ENCODE assay signal across 25 mouse cellular contexts in genomic region chr2:174203412-174203811, GRCm38 (mm10).
DNase-seq lines count a peak whose midpoint lies in the region; ATAC-seq and TF ChIP-seq lines count a peak whose summit lies in the region.
"Had no signal": no experiment of that assay in that cellular context is flagged by ENCODE, and none has a peak within 500 bp of the region (broad histone marks: within the 10 kb centered on the region; RNA-seq: fewer than 3 reads in every experiment).

No protein-coding gene starts in this region.

- no peak for TF ChIP-seq EP300 in lung, postnatal 0 days (IDR thresholded peaks at IDR 0.05)

- no peak overlapping the region for H3K4me2 ChIP-seq in lung, embryonic 14.5 days
- no peak overlapping the region for H3K4me2 ChIP-seq in lung, postnatal 0 days (replicated peaks; ENCODE audit: low read depth, low read length)
- H3K4me2 ChIP-seq: embryonic facial prominence, embryonic 12.5 days; forebrain, embryonic 12.5 days; heart, embryonic 13.5 days; hindbrain, embryonic 12.5 days; limb, embryonic 13.5 days; liver, embryonic 12.5 days; midbrain, embryonic 13.5 days; neural tube, embryonic 12.5 days had no signal

- no peaks in the 10 kb centered on the region for H3K9me3 ChIP-seq in lung, embryonic 14.5 days (ENCODE audit: low read depth, low read length)
- no peaks in the 10 kb centered on the region for H3K9me3 ChIP-seq in lung, postnatal 0 days (ENCODE audit: low read length)
- H3K9me3 ChIP-seq: embryonic facial prominence, embryonic 12.5 days; forebrain, embryonic 12.5 days; heart, embryonic 13.5 days; hindbrain, embryonic 12.5 days; limb, embryonic 13.5 days; liver, embryonic 12.5 days; midbrain, embryonic 13.5 days; neural tube, embryonic 12.5 days had no signal

- H3K36me3 ChIP-seq in lung, embryonic 14.5 days (ENCODE audit: insufficient read depth) = no peaks in the 10 kb centered on the region
- no peaks in the 10 kb centered on the region for H3K36me3 ChIP-seq in lung, postnatal 0 days (ENCODE audit: insufficient read depth, low read length)
- H3K36me3 ChIP-seq: embryonic facial prominence, embryonic 12.5 days; forebrain, embryonic 12.5 days; heart, embryonic 13.5 days; hindbrain, embryonic 12.5 days; limb, embryonic 13.5 days; liver, embryonic 12.5 days; midbrain, embryonic 13.5 days; neural tube, embryonic 12.5 days had no signal

- H3K27ac ChIP-seq in lung, embryonic 14.5 days (ENCODE audit: low read depth) = no peak overlapping the region
- no peak overlapping the region for H3K27ac ChIP-seq in lung, postnatal 0 days (ENCODE audit: low read length)
- H3K27ac ChIP-seq: embryonic facial prominence, embryonic 12.5 days; forebrain, embryonic 12.5 days; gastrocnemius, adult 2 months; heart, embryonic 13.5 days; hindbrain, embryonic 12.5 days; limb, embryonic 13.5 days; liver, embryonic 12.5 days; midbrain, embryonic 13.5 days; neural tube, embryonic 12.5 days had no signal

- H3K4me1 ChIP-seq in lung, embryonic 14.5 days (ENCODE audit: insufficient read depth) = no peaks in the 10 kb centered on the region
- no peaks in the 10 kb centered on the region for H3K4me1 ChIP-seq in lung, postnatal 0 days (ENCODE audit: insufficient read depth, low read depth, low read length)
- H3K4me1 ChIP-seq: forebrain, embryonic 12.5 days; hindbrain, embryonic 12.5 days; liver, embryonic 12.5 days; midbrain, embryonic 13.5 days; neural tube, embryonic 12.5 days had no signal

- no peak overlapping the region for H3K4me3 ChIP-seq in lung, embryonic 14.5 days (ENCODE audit: low read depth, low read length)
- H3K4me3 ChIP-seq in lung, postnatal 0 days (ENCODE audit: low read depth, low read length) = no peak overlapping the region
- H3K4me3 ChIP-seq: embryonic facial prominence, embryonic 12.5 days; erythroblast, embryonic 14.5 days; forebrain, embryonic 12.5 days; gastrocnemius, adult 2 months; heart, embryonic 13.5 days; hindbrain, embryonic 12.5 days; limb, embryonic 13.5 days; liver, embryonic 12.5 days; midbrain, embryonic 13.5 days; neural tube, embryonic 12.5 days had no signal

- H3K9ac ChIP-seq in lung, embryonic 14.5 days = no peak overlapping the region
- H3K9ac ChIP-seq in lung, postnatal 0 days (replicated peaks; ENCODE audit: low read depth) = no peak overlapping the region
- H3K9ac ChIP-seq: embryonic facial prominence, embryonic 12.5 days; forebrain, embryonic 12.5 days; heart, embryonic 13.5 days; hindbrain, embryonic 12.5 days; limb, embryonic 13.5 days; liver, embryonic 12.5 days; midbrain, embryonic 13.5 days; neural tube, embryonic 12.5 days had no signal

- intact Hi-C loops in heart, postnatal 10 days (cut with DNase I) = no loop called here
- intact Hi-C loops in heart, postnatal 36 days (cut with DNase I) = no loop called here

- no peaks in the 10 kb centered on the region for H3K27me3 ChIP-seq in lung, embryonic 14.5 days (ENCODE audit: insufficient read depth, low read length)
- H3K27me3 ChIP-seq in lung, postnatal 0 days (replicated peaks; ENCODE audit: insufficient read depth, low read length) = no peaks in the 10 kb centered on the region
- H3K27me3 ChIP-seq: embryonic facial prominence, embryonic 12.5 days; forebrain, embryonic 12.5 days; heart, embryonic 13.5 days; hindbrain, embryonic 12.5 days; limb, embryonic 13.5 days; liver, embryonic 12.5 days; midbrain, embryonic 13.5 days; neural tube, embryonic 12.5 days had no signal

- no peak for TF ChIP-seq CTCF in lung, embryonic 14.5 days (IDR thresholded peaks at IDR 0.05; ENCODE audit: low read depth)
- no peak for TF ChIP-seq CTCF in lung, postnatal 0 days (IDR thresholded peaks at IDR 0.05)

- WGBS in lung, embryonic 14.5 days = 60% methylated on average over 11 of the region's 11 CpGs
- WGBS in lung, postnatal 0 days = 66% methylated on average over 11 of the region's 11 CpGs

- ATAC-seq in lung, embryonic 14.5 days (ENCODE audit: insufficient read depth) = 0 out of 2 replicates have a peak, but pooled peaks have one; percentile 40
- ATAC-seq in lung, postnatal 0 days = no peak
- ATAC-seq: liver, embryonic 12.5 days; midbrain, embryonic 13.5 days had no signal

- DNase-seq in adrenal gland, postnatal 10 days = peak; percentile 7
- no peak for DNase-seq in adrenal gland, adult 18-20 months (ENCODE audit: low spot score in 2 of 2)
- DNase-seq in heart, postnatal 10 days = peak; percentile 20 to 23
- DNase-seq in heart, postnatal 36 days = no peak
- DNase-seq in lung, embryonic 14.5 days = peak; percentile 9
- DNase-seq in lung, postnatal 0 days (ENCODE audit: low spot score) = no peak
- peak; percentile 62 for DNase-seq in kidney, postnatal 14 days
- DNase-seq in thymus, postnatal 14 days = no peak
- DNase-seq: adrenal gland, postnatal 25 days; cerebellum, adult 8-10 months; cerebellum, postnatal 36 days; gastrocnemius, adult 2 months; layer of hippocampus, postnatal 36 days; lung, adult 18-20 months; right cerebral cortex, postnatal 4 days; thymus, postnatal 25 days had no signal

Comparison
In these comparisons a context has a peak if more than half of its experiments do, and no peak if none do; other contexts are left out.
1. DNase-seq: peak in adrenal gland, postnatal 10 days (single experiment), heart, postnatal 10 days (2 of 2), lung, embryonic 14.5 days (single experiment) and kidney, postnatal 14 days (single experiment); none in adrenal gland, adult 18-20 months (0 of 2), heart, postnatal 36 days (0 of 2), lung, postnatal 0 days (single experiment) and thymus, postnatal 14 days (single experiment).